Comparison of ENCODE assay signal across 8 mouse cellular contexts in the genomic region with DNA sequence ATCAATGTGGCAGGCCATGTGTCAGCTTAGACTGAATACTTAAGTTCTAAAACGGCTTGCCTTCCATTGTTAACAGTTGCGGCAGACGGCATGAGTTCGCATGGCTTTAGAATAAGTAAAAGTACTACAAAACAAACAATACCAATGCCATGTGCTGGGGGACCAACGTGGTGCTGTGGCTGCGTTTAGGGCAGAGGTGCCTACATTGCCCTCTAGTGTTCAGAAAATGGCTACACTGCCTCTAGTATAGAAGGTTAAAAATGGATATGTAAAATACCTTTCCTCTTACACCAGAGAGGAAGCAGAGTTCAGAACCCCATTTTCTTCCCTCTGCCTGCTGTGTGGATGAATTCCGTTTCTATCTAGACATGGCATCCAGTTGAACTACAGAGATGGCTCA. TPM values are rescaled to one million over a fixed set of nuclear protein-coding genes. Genes with fewer than 3 reads are reported as not detected.
DNase-seq lines count a peak whose midpoint lies in the region; ATAC-seq and TF ChIP-seq lines count a peak whose summit lies in the region.

No protein-coding gene starts in this region.

- no peaks in the 10 kb centered on the region for H3K27me3 ChIP-seq in limb, embryonic 11.5 days (ENCODE audit: control insufficient read depth, insufficient read depth, low read length)
- no peaks in the 10 kb centered on the region for H3K27me3 ChIP-seq in limb, embryonic 10.5 days (ENCODE audit: low read depth, poor library complexity, severe bottlenecking)

- no peak overlapping the region for H3K4me2 ChIP-seq in limb, embryonic 11.5 days (ENCODE audit: low read depth, severe bottlenecking)

- no peak for TF ChIP-seq POLR2A in cortical plate, adult 2 months (IDR thresholded peaks at IDR 0.05; ENCODE audit: extremely low read depth, insufficient read depth, low read length)

- WGBS in limb, embryonic 11.5 days = 52% methylated on average over 7 of the region's 7 CpGs
- 54% methylated on average over 7 of the region's 7 CpGs for WGBS in limb, embryonic 10.5 days

- H3K4me3 ChIP-seq in limb, embryonic 11.5 days (ENCODE audit: low read depth, low read length) = no peak overlapping the region
- no peak overlapping the region for H3K4me3 ChIP-seq in limb, embryonic 10.5 days
- no peak overlapping the region for H3K4me3 ChIP-seq in cortical plate, adult 2 months (ENCODE audit: insufficient read depth, low read length)

- H3K36me3 ChIP-seq in limb, embryonic 11.5 days (ENCODE audit: control insufficient read depth, insufficient read depth, low read length) = no peaks in the 10 kb centered on the region
- peaks cover 19% of the 10 kb centered on the region for H3K36me3 ChIP-seq in limb, embryonic 10.5 days

- H3K9ac ChIP-seq in limb, embryonic 11.5 days (ENCODE audit: low read length) = no peak overlapping the region

- peaks cover 6% of the 10 kb centered on the region; the same call in 1 of the 2 replicates for H3K4me1 ChIP-seq in limb, embryonic 11.5 days (ENCODE audit: control insufficient read depth, insufficient read depth, low read length)
- H3K4me1 ChIP-seq in limb, embryonic 10.5 days = peaks cover 30% of the 10 kb centered on the region
- H3K4me1 ChIP-seq in cortical plate, adult 2 months (ENCODE audit: control insufficient read depth, insufficient read depth, low read length) = no peaks in the 10 kb centered on the region; the same call in 1 of the 2 replicates

- peak; percentile 37 to 44 for DNase-seq in cerebellum, postnatal 14 days
- no peak for DNase-seq in cerebellum, adult 11 months
- peak; percentile 41 for DNase-seq in limb, embryonic 11.5 days (ENCODE audit: low spot score)
- DNase-seq in limb, embryonic 10.5 days (ENCODE audit: low spot score) = no peak
- peak; percentile 47 for DNase-seq in lung, postnatal 10 days
- DNase-seq in Muller cell, postnatal 12 days (ENCODE audit: inconsistent ontology term) = no peak
- no peak for DNase-seq in urinary bladder, postnatal 36 days (ENCODE audit: low spot score in 2 of 2)

- H3K9me3 ChIP-seq in limb, embryonic 11.5 days (ENCODE audit: control insufficient read depth, low read length) = no peaks in the 10 kb centered on the region
- no peaks in the 10 kb centered on the region for H3K9me3 ChIP-seq in limb, embryonic 10.5 days (replicated peaks)

- ATAC-seq in limb, embryonic 11.5 days (ENCODE audit: insufficient number of reproducible peaks, low FRiP score, low TSS enrichment, low read depth) = no peak

- peak; percentile 39; the same call in 1 of the 2 replicates for TF ChIP-seq CTCF in cortical plate, adult 2 months (IDR thresholded peaks at IDR 0.05; ENCODE audit: extremely low read depth, insufficient read depth, low read length)

- H3K27ac ChIP-seq in limb, embryonic 11.5 days (replicated peaks; ENCODE audit: low read depth, low read length) = no peak overlapping the region
- no peak overlapping the region for H3K27ac ChIP-seq in limb, embryonic 10.5 days
- no peak overlapping the region for H3K27ac ChIP-seq in cortical plate, adult 2 months (ENCODE audit: insufficient read depth, low read length)

RNA-seq across cellular contexts. Expression of gene Zbtb1, which starts 6.6 kb away (rescaled TPM):
- 11.0 and 11.2 TPM in 2 replicates for polyA plus RNA-seq in limb, embryonic 11.5 days (2014; fragmentation: Nextera tagmentation; extraction: Ambion mirVana)
- polyA plus RNA-seq in limb, embryonic 10.5 days (2016; fragmentation: Nextera tagmentation; extraction: Ambion mirVana) = 9.7 and 11.1 TPM in 2 replicates
- polyA plus RNA-seq in cortical plate, adult 2 months (2012; rRNA removed) = 3.5 and 3.7 TPM in 2 replicates

RNA-seq across cellular contexts. Expression of gene Zbtb25, which starts 7.2 kb away (rescaled TPM):
- polyA plus RNA-seq in limb, embryonic 11.5 days (2014; fragmentation: Nextera tagmentation; extraction: Ambion mirVana) = 19.5 and 20.6 TPM in 2 replicates
- 15.9 and 16.3 TPM in 2 replicates for polyA plus RNA-seq in limb, embryonic 10.5 days (2016; fragmentation: Nextera tagmentation; extraction: Ambion mirVana)
- polyA plus RNA-seq in cortical plate, adult 2 months (2012; rRNA removed) = 17.9 and 20.3 TPM in 2 replicates

RNA-seq across cellular contexts. Expression of gene Hspa2, which starts 27.3 kb away (rescaled TPM):
- 5.3 and 5.7 TPM in 2 replicates for polyA plus RNA-seq in limb, embryonic 11.5 days (2014; fragmentation: Nextera tagmentation; extraction: Ambion mirVana)
- polyA plus RNA-seq in limb, embryonic 10.5 days (2016; fragmentation: Nextera tagmentation; extraction: Ambion mirVana) = 4.8 and 4.9 TPM in 2 replicates
- polyA plus RNA-seq in cortical plate, adult 2 months (2012; rRNA removed) = 47.8 and 52.5 TPM in 2 replicates

RNA-seq across cellular contexts. Expression of gene Ppp1r36, which starts 40.7 kb away (rescaled TPM):
- 3.5 and 3.8 TPM in 2 replicates for polyA plus RNA-seq in limb, embryonic 11.5 days (2014; fragmentation: Nextera tagmentation; extraction: Ambion mirVana)
- 1.0 and 2.2 TPM in 2 replicates for polyA plus RNA-seq in limb, embryonic 10.5 days (2016; fragmentation: Nextera tagmentation; extraction: Ambion mirVana)
- 1.3 and 1.8 TPM in 2 replicates for polyA plus RNA-seq in cortical plate, adult 2 months (2012; rRNA removed)

RNA-seq across cellular contexts. Expression of gene Akap5, which starts 52.0 kb away (rescaled TPM):
- polyA plus RNA-seq in limb, embryonic 11.5 days (2014; fragmentation: Nextera tagmentation; extraction: Ambion mirVana) = 1.4 and 1.6 TPM in 2 replicates
- 1.2 and 1.9 TPM in 2 replicates for polyA plus RNA-seq in limb, embryonic 10.5 days (2016; fragmentation: Nextera tagmentation; extraction: Ambion mirVana)
- polyA plus RNA-seq in cortical plate, adult 2 months (2012; rRNA removed) = 51.2 and 51.4 TPM in 2 replicates

Comparison
In these comparisons a context has a peak if more than half of its experiments do, and no peak if none do; other contexts are left out.
1. DNase-seq: peak in cerebellum, postnatal 14 days (2 of 2), limb, embryonic 11.5 days (single experiment) and lung, postnatal 10 days (single experiment); none in cerebellum, adult 11 months (single experiment), limb, embryonic 10.5 days (single experiment), Muller cell, postnatal 12 days (single experiment) and urinary bladder, postnatal 36 days (0 of 2).